Mouse (Mus musculus) hindbrain, embryonic 12.5 days (tissue): ENCODE data around the gene Syne2. TPM values are rescaled to one million over a fixed set of nuclear protein-coding genes. Genes with fewer than 3 reads are reported as not detected.
A peak's percentile ranks its signal among the peaks of the same experiment; 100 is the strongest.
"Not testable (repeated sequence)": the region's sequence is repeated elsewhere in the genome, so short reads cannot be mapped to it uniquely, and the experiment has no call there.

Source experiments
- ATAC-seq: fragments of 200-750 bp; cut with Nextera tagmentation; 2 replicates; pipeline ENCODE4 v1.8.0; 2017; ENCODE audit warnings: moderate TSS enrichment; ENCODE audit not compliant: low FRiP score
- H3K27ac ChIP-seq: fragments of 300-500 bp; sonication (generic); 2 replicates; pipeline ENCODE4 v1.5.1; 2016; ENCODE audit warnings: mild to moderate bottlenecking
- H3K27me3 ChIP-seq: fragments of 300-500 bp; sonication (generic); 2 replicates; pipeline ENCODE4 v1.6.1; 2016; ENCODE audit warnings: mild to moderate bottlenecking
- H3K36me3 ChIP-seq: fragments of 300-500 bp; sonication (generic); 2 replicates; pipeline ENCODE4 v1.6.1; 2016; ENCODE audit warnings: mild to moderate bottlenecking
- H3K4me1 ChIP-seq: fragments of 300-500 bp; sonication (generic); 2 replicates; pipeline ENCODE4 v1.6.1; 2016
- H3K4me2 ChIP-seq: fragments of 300-500 bp; sonication (generic); replicated peaks from 2 replicates; pipeline ENCODE4 v1.6.1; 2016; ENCODE audit warnings: mild to moderate bottlenecking
- H3K4me3 ChIP-seq: fragments of 300-500 bp; sonication (generic); 2 replicates; pipeline ENCODE4 v1.5.1; 2016; ENCODE audit warnings: mild to moderate bottlenecking
- H3K9ac ChIP-seq: fragments of 300-500 bp; sonication (generic); 2 replicates; pipeline ENCODE4 v1.6.1; 2016; ENCODE audit warnings: mild to moderate bottlenecking, moderate library complexity
- H3K9me3 ChIP-seq: fragments of 300-500 bp; sonication (generic); replicated peaks from 2 replicates; pipeline ENCODE4 v1.6.1; 2016; ENCODE audit warnings: mild to moderate bottlenecking
- WGBS: fragments of 180-500 bp; shearing (Covaris S2); methylation state at CpG from one replicate; pipeline ENCODE4 v1.1.7; 2016; 5-methylcytosine and 5-hydroxymethylcytosine counted together
- polyA plus RNA-seq: library from polyadenylated mRNA; unstranded; fragments of >200 nt; fragmentation: Nextera tagmentation; extraction: Ambion mirVana; gene quantifications from 2 replicates; pipeline ENCODE4 v1.2.1, GENCODE M21; 2016

Syne2 gene
- polyA plus RNA-seq, 1 experiment from 2014 or later: 92.8 TPM

GRCm38 (mm10) chr12:76109646-76110405 is 291.9 kb downstream of the Syne2 start:
- Histone ChIP-seq H3K9ac (no peak overlapping the region), H3K27ac (no peak overlapping the region), H3K4me1 (no peaks in the 10 kb centered on the region), H3K4me2 (no peak overlapping the region), H3K4me3 (no peak overlapping the region), H3K27me3 (no peaks in the 10 kb centered on the region), H3K9me3 (no peaks in the 10 kb centered on the region), H3K36me3 (peaks cover 57% of the 10 kb centered on the region)
- 90% methylated on average over 15 of the region's 15 CpGs for WGBS
- no peak for ATAC-seq

GRCm38 (mm10) chr12:76111046-76111445 is 293.1 kb downstream of the Syne2 start:
- Histone ChIP-seq H3K9me3 (no peaks in the 10 kb centered on the region), H3K27me3 (no peaks in the 10 kb centered on the region), H3K4me1 (no peaks in the 10 kb centered on the region), H3K9ac (no peak overlapping the region), H3K36me3 (peaks cover 45% of the 10 kb centered on the region), H3K4me3 (no peak overlapping the region), H3K4me2 (no peak overlapping the region), H3K27ac (no peak overlapping the region)
- ATAC-seq: no peak
- 80% methylated on average over 3 of the region's 3 CpGs for WGBS

- no peak for ATAC-seq
- H3K4me3 ChIP-seq: no peak overlapping the region
- H3K27me3 ChIP-seq: no peaks in the 10 kb centered on the region
- H3K36me3 ChIP-seq: no peaks in the 10 kb centered on the region
- no peaks in the 10 kb centered on the region for H3K4me1 ChIP-seq
- 74% methylated on average over 4 of the region's 4 CpGs for WGBS
- H3K9ac ChIP-seq: no peak overlapping the region
- H3K27ac ChIP-seq: no peak overlapping the region
- H3K9me3 ChIP-seq: no peaks in the 10 kb centered on the region
- no peak overlapping the region for H3K4me2 ChIP-seq
Observed at GRCm38 (mm10) chr12:76116577-76116976, 298.6 kb downstream of the Syne2 start.

GRCm38 (mm10) chr12:76117632-76118153 is 299.8 kb downstream of the Syne2 start:
- Histone ChIP-seq H3K9me3 (no peaks in the 10 kb centered on the region), H3K9ac (no peak overlapping the region), H3K27ac (no peak overlapping the region), H3K36me3 (no peaks in the 10 kb centered on the region), H3K4me1 (no peaks in the 10 kb centered on the region), H3K4me3 (no peak overlapping the region), H3K4me2 (no peak overlapping the region), H3K27me3 (no peaks in the 10 kb centered on the region)
- WGBS: 75% methylated on average over 4 of the region's 4 CpGs
- no peak for ATAC-seq

GRCm38 (mm10) chr12:76123223-76123622 is 305.3 kb downstream of the Syne2 start:
- Histone ChIP-seq H3K27ac (no peak overlapping the region), H3K4me1 (no peaks in the 10 kb centered on the region), H3K9me3 (no peaks in the 10 kb centered on the region), H3K4me2 (no peak overlapping the region), H3K9ac (no peak overlapping the region), H3K36me3 (no peaks in the 10 kb centered on the region), H3K4me3 (no peak overlapping the region), H3K27me3 (no peaks in the 10 kb centered on the region)
- ATAC-seq: no peak
- 93% methylated on average over 6 of the region's 6 CpGs for WGBS

- WGBS: 64% methylated on average over 3 of the region's 3 CpGs
- H3K36me3 ChIP-seq: no peaks in the 10 kb centered on the region
- ATAC-seq: no peak
- no peaks in the 10 kb centered on the region for H3K4me1 ChIP-seq
- H3K27me3 ChIP-seq: no peaks in the 10 kb centered on the region
- no peak overlapping the region for H3K4me2 ChIP-seq
- no peak overlapping the region for H3K9ac ChIP-seq
- H3K9me3 ChIP-seq: no peaks in the 10 kb centered on the region
- H3K4me3 ChIP-seq: no peak overlapping the region
- H3K27ac ChIP-seq: no peak overlapping the region
Observed at GRCm38 (mm10) chr12:76128306-76128705, 310.4 kb downstream of the Syne2 start.

- Histone ChIP-seq H3K4me3 (no peak overlapping the region), H3K9me3 (no peaks in the 10 kb centered on the region), H3K27me3 (no peaks in the 10 kb centered on the region), H3K36me3 (no peaks in the 10 kb centered on the region), H3K27ac (no peak overlapping the region), H3K9ac (no peak overlapping the region), H3K4me1 (no peaks in the 10 kb centered on the region), H3K4me2 (no peak overlapping the region)
- no peak for ATAC-seq
- WGBS: 86% methylated on average over 10 of the region's 10 CpGs
Observed at GRCm38 (mm10) chr12:76128831-76129230, 310.9 kb downstream of the Syne2 start.

- Histone ChIP-seq H3K27ac (no peak overlapping the region), H3K4me3 (no peak overlapping the region), H3K4me2 (no peak overlapping the region), H3K4me1 (no peaks in the 10 kb centered on the region), H3K9ac (no peak overlapping the region), H3K36me3 (no peaks in the 10 kb centered on the region), H3K27me3 (no peaks in the 10 kb centered on the region), H3K9me3 (no peaks in the 10 kb centered on the region)
- whole genome bisulfite sequencing: 18% methylated on average over 4 of the region's 4 CpGs
- ATAC-seq: no peak
Observed at GRCm38 (mm10) chr12:76130281-76130680, 312.3 kb downstream of the Syne2 start.

GRCm38 (mm10) chr12:76130891-76131290 is 313.0 kb downstream of the Syne2 start:
- Histone ChIP-seq H3K4me3 (no peak overlapping the region), H3K9ac (no peak overlapping the region), H3K27ac (no peak overlapping the region), H3K4me1 (no peaks in the 10 kb centered on the region), H3K4me2 (no peak overlapping the region), H3K9me3 (no peaks in the 10 kb centered on the region), H3K36me3 (no peaks in the 10 kb centered on the region), H3K27me3 (no peaks in the 10 kb centered on the region)
- WGBS: 86% methylated on average over 6 of the region's 6 CpGs
- ATAC-seq: no peak

GRCm38 (mm10) chr12:76132591-76132990 is 314.7 kb downstream of the Syne2 start:
- 75% methylated on average over 4 of the region's 4 CpGs for WGBS
- no peaks in the 10 kb centered on the region for H3K27me3 ChIP-seq
- H3K4me1 ChIP-seq: 0 out of 2 replicates have a peak, but pooled peaks cover 2% of the 10 kb centered on the region
- no peaks in the 10 kb centered on the region for H3K36me3 ChIP-seq
- no peak for ATAC-seq
- no peak overlapping the region for H3K4me2 ChIP-seq
- no peak overlapping the region for H3K4me3 ChIP-seq
- H3K27ac ChIP-seq: no peak overlapping the region
- H3K9me3 ChIP-seq: no peaks in the 10 kb centered on the region
- no peak overlapping the region for H3K9ac ChIP-seq

- H3K27me3 ChIP-seq, H3K9ac ChIP-seq, H3K27ac ChIP-seq, H3K9me3 ChIP-seq, H3K4me2 ChIP-seq, H3K4me3 ChIP-seq, H3K4me1 ChIP-seq, ATAC-seq, H3K36me3 ChIP-seq: not testable (repeated sequence)
- 85% methylated on average over 9 of the region's 9 CpGs for WGBS
Observed at GRCm38 (mm10) chr12:76133081-76133480, 315.1 kb downstream of the Syne2 start.

GRCm38 (mm10) chr12:76136701-76137100 is 318.8 kb downstream of the Syne2 start:
- H3K27ac ChIP-seq: no peak overlapping the region
- no peak overlapping the region for H3K4me2 ChIP-seq
- H3K4me1 ChIP-seq: 0 out of 2 replicates have a peak, but pooled peaks cover 2% of the 10 kb centered on the region
- no peaks in the 10 kb centered on the region for H3K27me3 ChIP-seq
- ATAC-seq: no peak
- 44% methylated on average over 6 of the region's 6 CpGs for WGBS
- no peak overlapping the region for H3K9ac ChIP-seq
- no peaks in the 10 kb centered on the region for H3K9me3 ChIP-seq
- H3K36me3 ChIP-seq: no peaks in the 10 kb centered on the region
- H3K4me3 ChIP-seq: no peak overlapping the region

- ATAC-seq, H3K27me3 ChIP-seq, H3K9me3 ChIP-seq, H3K4me1 ChIP-seq, H3K27ac ChIP-seq, H3K36me3 ChIP-seq: not testable (repeated sequence)
- peak overlapping the region; percentile 65 for H3K4me2 ChIP-seq
- H3K9ac ChIP-seq: peak overlapping the region; percentile 59
- peak overlapping the region; percentile 39 for H3K4me3 ChIP-seq
- 20% methylated on average over 30 of the region's 30 CpGs for WGBS
Observed at GRCm38 (mm10) chr12:76152389-76152788, 334.5 kb downstream of the Syne2 start.
